Comparison of ENCODE assay signal across 27 mouse cellular contexts in the genomic region with DNA sequence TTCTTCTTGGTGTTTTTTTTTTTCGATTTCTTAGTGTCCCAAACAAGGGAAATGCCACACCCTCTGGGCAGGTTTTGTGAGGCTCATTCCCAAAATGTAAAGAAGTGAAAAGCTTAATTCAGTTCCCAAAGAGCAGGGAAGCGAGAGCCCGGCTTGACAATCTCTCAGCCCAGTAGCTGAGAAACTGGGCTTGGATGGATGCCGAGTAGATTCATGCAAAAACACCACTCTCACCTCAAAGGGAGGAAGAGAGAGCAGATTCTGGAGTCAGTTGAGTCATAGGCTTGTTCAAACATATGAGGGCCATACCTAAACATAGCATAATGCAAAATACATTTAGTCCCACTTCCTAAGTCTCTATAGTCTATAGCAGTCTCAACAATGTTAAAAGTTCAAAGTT. TPM values are rescaled to one million over a fixed set of nuclear protein-coding genes. Genes with fewer than 3 reads are reported as not detected.
"Had no signal": no experiment of that assay in that cellular context is flagged by ENCODE, and none has a peak within 500 bp of the region (broad histone marks: within the 10 kb centered on the region; RNA-seq: fewer than 3 reads in every experiment).

No protein-coding gene starts in this region.

- DNase-seq: gastrocnemius, postnatal 14 days; gastrocnemius, postnatal 36 days; heart, adult 18-20 months; heart, postnatal 14 days; heart, postnatal 36 days; kidney, adult 11 months; kidney, adult 2 months; kidney, adult 9 months; kidney, postnatal 14 days; kidney, postnatal 36 days; layer of hippocampus, adult 9-11 months; layer of hippocampus, postnatal 36 days; left cerebral cortex, postnatal 4 days had no signal

- H3K9ac ChIP-seq: heart, embryonic 13.5 days; heart, embryonic 15.5 days; hindbrain, embryonic 13.5 days; hindbrain, embryonic 15.5 days; kidney, embryonic 15.5 days; limb, embryonic 13.5 days; limb, embryonic 15.5 days; liver, embryonic 12.5 days; liver, embryonic 14.5 days had no signal

- H3K9me3 ChIP-seq: heart, embryonic 10.5 days; heart, embryonic 13.5 days; heart, embryonic 15.5 days; hindbrain, embryonic 13.5 days; hindbrain, embryonic 15.5 days; kidney, embryonic 15.5 days; limb, embryonic 13.5 days; limb, embryonic 15.5 days; liver, embryonic 12.5 days had no signal

- H3K4me3 ChIP-seq: heart, embryonic 10.5 days; heart, embryonic 13.5 days; heart, embryonic 15.5 days; hindbrain, embryonic 13.5 days; hindbrain, embryonic 15.5 days; kidney, embryonic 15.5 days; limb, embryonic 13.5 days; limb, embryonic 15.5 days; liver, embryonic 12.5 days had no signal

- H3K27me3 ChIP-seq: heart, embryonic 13.5 days; heart, embryonic 15.5 days; hindbrain, embryonic 13.5 days; hindbrain, embryonic 15.5 days; kidney, embryonic 15.5 days; limb, embryonic 13.5 days; limb, embryonic 15.5 days had no signal

- ATAC-seq: hindbrain, postnatal 0 days; intestine, embryonic 16.5 days; liver, embryonic 12.5 days had no signal

- H3K4me2 ChIP-seq: heart, embryonic 13.5 days; heart, embryonic 15.5 days; hindbrain, embryonic 13.5 days; hindbrain, embryonic 15.5 days; kidney, embryonic 15.5 days; limb, embryonic 13.5 days; limb, embryonic 15.5 days; liver, embryonic 12.5 days had no signal

- H3K4me1 ChIP-seq: hindbrain, embryonic 13.5 days; hindbrain, embryonic 15.5 days; kidney, embryonic 15.5 days; limb, embryonic 13.5 days; limb, embryonic 15.5 days had no signal

- H3K27ac ChIP-seq: heart, embryonic 10.5 days; heart, embryonic 13.5 days; heart, embryonic 15.5 days; hindbrain, embryonic 13.5 days; hindbrain, embryonic 15.5 days; hindbrain, postnatal 0 days; kidney, embryonic 15.5 days; kidney, postnatal 0 days; limb, embryonic 13.5 days; limb, embryonic 15.5 days; liver, embryonic 12.5 days; liver, embryonic 14.5 days had no signal

- H3K36me3 ChIP-seq: heart, embryonic 10.5 days; heart, embryonic 13.5 days; heart, embryonic 15.5 days; hindbrain, embryonic 13.5 days; hindbrain, embryonic 15.5 days; kidney, embryonic 15.5 days; limb, embryonic 13.5 days; limb, embryonic 15.5 days; liver, embryonic 12.5 days had no signal

RNA-seq across cellular contexts. Expression of a gene that starts 24.4 kb away (rescaled TPM):
- total RNA-seq: hematopoietic stem cell, adult 5-6 weeks had no signal
